Mouse (Mus musculus) cortical plate, adult 2 months (tissue): Measurements from ENCODE around the gene Fstl1.

Experiments
- CTCF ChIP-seq: fragments of 200-500 bp; IDR thresholded peaks from 2 replicates; pipeline ENCODE4 v1.5.1; 2011; ENCODE audit warnings: mild to moderate bottlenecking, control low read depth, low read length; ENCODE audit not compliant: insufficient read depth; ENCODE audit errors: extremely low read depth
- POLR2A ChIP-seq: fragments of 200-500 bp; IDR thresholded peaks from 2 replicates; pipeline ENCODE4 v1.6.1; 2011; ENCODE audit warnings: mild to moderate bottlenecking, low read length, control low read depth; ENCODE audit not compliant: insufficient read depth; ENCODE audit errors: extremely low read depth

- TF ChIP-seq CTCF (no peak), POLR2A (no peak)
Observed at GRCm38 (mm10) chr16:37813691-37814382, 37.2 kb downstream of the Fstl1 start.
